Mouse (Mus musculus) forebrain, embryonic 12.5 days (tissue): ENCODE data around the gene Rwdd4a. TPM values are rescaled to one million over a fixed set of nuclear protein-coding genes. Genes with fewer than 3 reads are reported as not detected.

Experiments
- ATAC-seq: fragments of 200-750 bp; cut with Nextera tagmentation; 2 replicates; pipeline ENCODE4 v1.8.0; 2017; ENCODE audit warnings: moderate TSS enrichment; ENCODE audit not compliant: low FRiP score
- H3K27ac ChIP-seq: fragments of 300-500 bp; sonication (generic); 2 replicates; pipeline ENCODE4 v1.5.1; 2016; ENCODE audit warnings: mild to moderate bottlenecking
- H3K27me3 ChIP-seq: fragments of 300-500 bp; sonication (generic); 2 replicates; pipeline ENCODE4 v1.6.1; 2016; ENCODE audit warnings: mild to moderate bottlenecking
- H3K36me3 ChIP-seq: fragments of 300-500 bp; sonication (generic); replicated peaks from 2 replicates; pipeline ENCODE4 v1.6.1; 2016; ENCODE audit warnings: mild to moderate bottlenecking
- H3K4me1 ChIP-seq: fragments of 300-500 bp; sonication (generic); 2 replicates; pipeline ENCODE4 v1.6.1; 2016
- H3K4me2 ChIP-seq: fragments of 300-500 bp; sonication (generic); 2 replicates; pipeline ENCODE4 v1.6.1; 2016; ENCODE audit warnings: mild to moderate bottlenecking, moderate library complexity
- H3K4me3 ChIP-seq: fragments of 300-500 bp; sonication (generic); replicated peaks from 2 replicates; pipeline ENCODE4 v1.5.1; 2016; ENCODE audit warnings: mild to moderate bottlenecking
- H3K9ac ChIP-seq: fragments of 300-500 bp; sonication (generic); 2 replicates; pipeline ENCODE4 v1.6.1; 2016; ENCODE audit warnings: mild to moderate bottlenecking
- H3K9me3 ChIP-seq: fragments of 300-500 bp; sonication (generic); 2 replicates; pipeline ENCODE4 v1.6.1; 2016
- WGBS: fragments of 180-500 bp; shearing (Covaris S2); methylation state at CpG from one replicate; pipeline ENCODE4 v1.1.7; 2016; 5-methylcytosine and 5-hydroxymethylcytosine counted together
- microRNA-seq: library from miRNA; unstranded; fragments of <30 nt; microRNA quantifications from one replicate; pipeline ENCODE4, GENCODE M21; 2017
- polyA plus RNA-seq: library from polyadenylated mRNA; unstranded; fragments of >200 nt; fragmentation: Nextera tagmentation; extraction: Ambion mirVana; gene quantifications from 2 replicates; pipeline ENCODE4 v1.2.1, GENCODE M21; 2016

Gene Rwdd4a
- polyA plus RNA-seq, 1 experiment from 2014 or later = 44.8 TPM

GRCm38 (mm10) chr8:47590400-47590799 lies 56.9 kb downstream of the Rwdd4a start:
- ATAC-seq = peak; percentile 72; the same call in 1 of the 2 replicates
- H3K4me1 ChIP-seq = peaks cover 3% of the 10 kb centered on the region; the same call in 1 of the 2 replicates
- WGBS = 70% methylated on average over 10 of the region's 10 CpGs
- no peaks in the 10 kb centered on the region for H3K9me3 ChIP-seq
- H3K4me3 ChIP-seq = no peak overlapping the region
- no peaks in the 10 kb centered on the region for H3K36me3 ChIP-seq
- H3K4me2 ChIP-seq = no peak overlapping the region
- 0 out of 2 replicates have a peak overlapping the region, but pooled peaks have one; percentile 19 for H3K27ac ChIP-seq
- H3K9ac ChIP-seq = no peak overlapping the region
- H3K27me3 ChIP-seq = no peaks in the 10 kb centered on the region

- H3K4me2 ChIP-seq = no peak overlapping the region
- no peaks in the 10 kb centered on the region for H3K4me1 ChIP-seq
- no peak overlapping the region for H3K9ac ChIP-seq
- ATAC-seq = no peak
- no peaks in the 10 kb centered on the region for H3K9me3 ChIP-seq
- H3K4me3 ChIP-seq = no peak overlapping the region
- 87% methylated on average over 8 of the region's 8 CpGs for WGBS
- H3K27me3 ChIP-seq = no peaks in the 10 kb centered on the region
- no peaks in the 10 kb centered on the region for H3K36me3 ChIP-seq
- H3K27ac ChIP-seq = no peak overlapping the region
Observed at GRCm38 (mm10) chr8:47600664-47601063, 67.2 kb downstream of the Rwdd4a start.

Small RNA genes within 50 kb of the gene (microRNA-seq; reads per million reads assigned to microRNA genes)
- not detected for gene Gm27409

Other genes starting within 250 kb of the Rwdd4a start
- gene Stox2, start 87.3 kb upstream of the Rwdd4a start, polyA plus RNA-seq = 49.4 and 50.5 TPM in 2 replicates
- 46.0 and 46.8 TPM in 2 replicates for gene Trappc11, start 194 bp upstream of the Rwdd4a start, polyA plus RNA-seq
- 12.1 and 13.7 TPM in 2 replicates for gene Ing2, start 141.9 kb downstream of the Rwdd4a start, polyA plus RNA-seq
- gene Cdkn2aip, start 180.3 kb downstream of the Rwdd4a start, polyA plus RNA-seq = 41.3 and 52.8 TPM in 2 replicates